Mouse (Mus musculus) kidney, adult 2 months (tissue): ENCODE data around the gene Tbx2. TPM values are rescaled to one million over a fixed set of nuclear protein-coding genes. Genes with fewer than 3 reads are reported as not detected.

Experiments used
- DNase-seq: peaks from one replicate; pipeline ENCODE4 v3.0.0; 2021
- H3K27ac ChIP-seq: fragments of 200-500 bp; 2 replicates; pipeline ENCODE4 v1.5.1; 2012; ENCODE audit warnings: low read depth, low read length, control low read depth, inconsistent platforms; ENCODE audit not compliant: insufficient read depth
- H3K27me3 ChIP-seq: fragments of 200-500 bp; replicated peaks from 2 replicates; pipeline ENCODE4 v1.6.1; 2012; ENCODE audit warnings: mild to moderate bottlenecking, moderate library complexity, low read length, inconsistent platforms; ENCODE audit not compliant: control insufficient read depth, insufficient read depth
- H3K36me3 ChIP-seq: fragments of 200-500 bp; 2 replicates; pipeline ENCODE4 v1.6.1; 2012; ENCODE audit warnings: mild to moderate bottlenecking, moderate library complexity, low read length, inconsistent platforms; ENCODE audit not compliant: control insufficient read depth, insufficient read depth
- H3K4me1 ChIP-seq: fragments of 200-500 bp; 2 replicates; pipeline ENCODE4 v1.6.1; 2011; ENCODE audit warnings: low read length; ENCODE audit not compliant: control insufficient read depth, insufficient read depth
- H3K4me3 ChIP-seq: fragments of 200-500 bp; 2 replicates; pipeline ENCODE4 v1.5.1; 2011; ENCODE audit warnings: mild to moderate bottlenecking, low read depth, low read length, control low read depth; ENCODE audit not compliant: insufficient read depth
- CTCF ChIP-seq: fragments of 200-500 bp; conservative IDR thresholded peaks from 2 replicates; pipeline ENCODE4 v1.5.1; 2011; ENCODE audit warnings: low read depth, mild to moderate bottlenecking, control low read depth, low read length, moderate library complexity, mixed read lengths; ENCODE audit not compliant: insufficient read depth, insufficient read length
- POLR2A ChIP-seq: fragments of 200-500 bp; IDR thresholded peaks from one replicate; pipeline ENCODE4 v1.6.1; 2011; ENCODE audit warnings: low read depth, low read length, control low read depth
- WGBS: fragments of 180-500 bp; shearing (Covaris S2); methylation state at CpG from one replicate; pipeline ENCODE4 v1.1.7; 2018; 5-methylcytosine and 5-hydroxymethylcytosine counted together
- polyA plus RNA-seq: library from polyadenylated mRNA; depleted of rRNA; stranded (reverse); fragments of >200 nt; gene quantifications from 2 replicates; pipeline ENCODE4 v1.2.3, GENCODE M21; 2012; rRNA removed

Gene Tbx2
- polyA plus RNA-seq, result 58.5 and 66.9 TPM in 2 replicates

DNA sequence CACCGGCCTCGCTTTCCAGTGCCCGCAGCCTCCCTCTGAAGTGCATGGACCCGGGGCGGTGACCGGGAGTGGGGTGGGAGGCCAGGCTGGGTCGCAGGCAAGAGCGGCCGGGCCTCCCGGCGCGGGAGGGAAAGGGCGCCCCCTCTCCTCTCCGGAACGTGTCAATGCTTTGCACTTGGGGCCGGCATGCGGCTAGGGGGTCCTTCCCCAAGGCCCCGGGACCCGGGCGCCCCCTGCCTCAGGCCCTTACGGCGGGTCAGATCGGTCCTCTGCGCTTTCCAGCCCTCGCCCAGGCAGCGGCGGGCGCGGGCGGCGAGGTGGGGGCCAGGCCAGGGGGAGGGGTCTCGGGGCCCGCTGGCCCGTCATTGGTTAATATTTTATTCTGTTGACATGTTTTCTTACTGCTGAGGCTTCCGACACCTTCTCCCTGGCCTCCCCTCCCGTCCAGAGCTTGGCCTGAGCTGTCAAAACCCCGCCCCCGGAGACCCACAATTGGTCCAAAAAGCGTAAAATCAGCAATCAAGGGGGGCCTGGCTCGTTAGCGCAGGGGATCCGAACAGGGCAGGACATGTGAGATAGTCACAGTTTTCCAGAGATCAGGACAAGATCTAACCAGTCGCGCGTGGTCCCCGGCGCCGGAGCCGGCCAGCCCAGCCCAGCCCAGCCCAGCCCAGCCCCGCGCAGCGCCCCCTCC is at the start of gene Tbx2:
Gene Tbx2, plus strand, starts transcription at position 321 of the 694 bp plus-strand sequence.
- peak; percentile 97 for DNase-seq
- TF ChIP-seq POLR2A, result peak; percentile 90
- no peak for TF ChIP-seq CTCF
- Histone ChIP-seq H3K27me3 (no peaks in the 10 kb centered on the region), H3K4me1 (peaks cover 6% of the 10 kb centered on the region; the same call in 1 of the 2 replicates), H3K4me3 (peak within 1 kb of the TSS; percentile 81), H3K27ac (peak within 1 kb of the TSS; percentile 90), H3K36me3 (no peaks in the 10 kb centered on the region; the same call in 1 of the 2 replicates)
- WGBS, result 2% methylated on average over 52 of the region's 52 CpGs

DNA sequence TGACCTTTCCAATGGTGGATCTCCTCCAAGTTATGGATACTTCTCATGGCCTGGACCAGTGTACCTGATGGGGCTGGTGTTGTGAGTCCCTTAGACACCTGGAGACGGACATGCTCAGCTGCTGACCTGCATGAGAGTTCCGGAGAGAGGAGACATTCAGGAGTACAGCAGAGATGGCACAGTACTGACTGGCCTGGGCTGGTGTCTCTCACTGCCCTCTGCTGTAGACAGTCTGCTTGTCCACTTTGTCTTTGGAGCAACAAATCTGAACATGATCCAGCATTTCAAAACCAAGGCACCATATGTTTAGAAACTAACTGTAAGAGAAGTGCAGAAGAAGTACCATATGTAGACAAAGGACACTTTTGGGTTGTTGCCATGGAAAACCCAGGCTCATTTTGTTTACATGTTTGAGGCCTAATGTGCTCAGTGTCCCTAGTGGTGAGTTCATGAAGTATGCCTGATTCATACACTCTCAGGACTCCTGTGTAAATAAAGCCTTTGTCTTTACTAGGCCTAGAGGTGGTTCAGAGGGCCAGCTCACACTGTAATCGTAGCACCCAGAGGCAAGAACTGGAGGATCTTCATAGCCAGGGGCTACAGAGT is 46.1 kb upstream of the Tbx2 start:
- Histone ChIP-seq H3K27ac (no peak overlapping the region), H3K27me3 (no peaks in the 10 kb centered on the region), H3K4me3 (no peak overlapping the region), H3K36me3 (no peaks in the 10 kb centered on the region), H3K4me1 (peaks cover 6% of the 10 kb centered on the region; the same call in 1 of the 2 replicates)
- DNase-seq, result peak; percentile 31
- TF ChIP-seq POLR2A (no peak), CTCF (peak; percentile 37; the same call in 1 of the 2 replicates)
- 89% methylated on average over 3 of the region's 3 CpGs for whole genome bisulfite sequencing

DNA sequence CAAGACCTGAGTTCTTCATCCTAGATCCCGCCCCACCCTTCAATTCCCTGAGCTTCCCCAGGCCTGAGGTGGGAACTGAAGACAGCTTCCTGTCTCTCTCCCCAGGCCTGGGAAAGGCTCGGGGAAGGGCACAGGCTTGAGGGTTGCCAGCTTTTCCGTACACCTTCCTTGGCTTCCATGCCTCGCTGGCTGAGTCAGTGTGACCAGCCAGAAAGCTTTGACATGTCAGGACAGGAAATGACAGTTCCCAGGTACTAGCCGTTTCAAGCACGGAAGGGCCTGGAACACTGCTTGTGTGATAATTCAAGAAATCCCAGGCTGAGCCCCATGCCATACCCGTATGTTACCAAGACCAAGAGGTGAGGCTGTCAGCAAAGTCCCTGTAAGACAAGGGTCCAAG is 42.6 kb upstream of the Tbx2 start:
- peaks cover 12% of the 10 kb centered on the region; the same call in 1 of the 2 replicates for H3K4me1 ChIP-seq
- no peak overlapping the region for H3K27ac ChIP-seq
- H3K36me3 ChIP-seq, result no peaks in the 10 kb centered on the region
- H3K27me3 ChIP-seq, result no peaks in the 10 kb centered on the region
- H3K4me3 ChIP-seq, result no peak overlapping the region
- no peak for TF ChIP-seq CTCF
- TF ChIP-seq POLR2A, result no peak
- WGBS, result 80% methylated on average over 7 of the region's 7 CpGs
- no peak for DNase-seq

DNA sequence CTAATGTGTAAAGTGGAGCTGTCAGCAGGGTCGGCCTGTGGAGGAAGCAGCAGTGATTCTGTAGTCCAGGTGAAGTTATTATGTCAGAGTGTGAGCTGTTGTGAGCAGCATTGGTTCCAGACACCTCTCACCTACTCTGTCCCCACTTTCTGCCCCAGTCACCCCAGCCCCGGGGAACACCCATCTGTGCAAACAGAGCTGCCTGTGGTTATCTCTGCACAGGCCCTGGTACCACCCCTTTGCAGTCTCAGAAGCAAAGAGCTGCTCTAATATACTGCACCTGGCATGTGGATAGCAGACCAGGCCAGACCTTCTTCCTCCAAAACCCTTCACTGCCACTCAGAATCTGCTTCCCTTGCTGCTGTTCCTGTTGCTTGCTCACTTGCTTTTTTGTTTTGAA is 42.1 kb upstream of the Tbx2 start:
- Histone ChIP-seq H3K27ac (no peak overlapping the region), H3K4me3 (no peak overlapping the region), H3K27me3 (no peaks in the 10 kb centered on the region), H3K4me1 (peaks cover 12% of the 10 kb centered on the region; the same call in 1 of the 2 replicates), H3K36me3 (no peaks in the 10 kb centered on the region)
- WGBS, result 83% methylated on average over 2 of the region's 2 CpGs
- no peak for DNase-seq
- TF ChIP-seq CTCF (no peak), POLR2A (no peak)

DNA sequence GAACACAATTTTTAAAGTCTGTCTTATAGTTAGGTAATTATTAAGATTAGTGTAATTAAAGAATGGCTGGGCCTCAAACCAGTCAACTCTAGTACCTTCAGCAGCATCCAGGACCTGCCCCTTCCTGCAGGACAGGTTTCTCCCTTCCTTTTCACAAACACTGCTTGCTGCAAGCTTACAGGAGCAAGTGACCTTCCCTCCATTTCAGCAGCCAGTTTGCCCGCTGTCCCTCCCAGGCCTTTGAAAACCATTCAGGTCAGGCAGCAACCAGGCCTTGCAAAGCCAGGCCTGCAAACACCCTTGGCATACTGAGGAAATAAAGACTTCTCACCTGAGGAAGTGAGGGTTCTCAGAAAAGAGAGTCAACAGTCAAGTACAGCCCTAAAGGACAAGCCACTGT is 41.1 kb upstream of the Tbx2 start:
- no peak overlapping the region for H3K4me3 ChIP-seq
- H3K27ac ChIP-seq, result peak overlapping the region; percentile 54; the same call in 1 of the 2 replicates
- H3K4me1 ChIP-seq, result peaks cover 12% of the 10 kb centered on the region; the same call in 1 of the 2 replicates
- WGBS, result 70% methylated on average over 1 of the region's 1 CpGs
- DNase-seq, result peak; percentile 36
- no peaks in the 10 kb centered on the region for H3K36me3 ChIP-seq
- no peaks in the 10 kb centered on the region for H3K27me3 ChIP-seq
- TF ChIP-seq POLR2A (no peak), CTCF (no peak)

DNA sequence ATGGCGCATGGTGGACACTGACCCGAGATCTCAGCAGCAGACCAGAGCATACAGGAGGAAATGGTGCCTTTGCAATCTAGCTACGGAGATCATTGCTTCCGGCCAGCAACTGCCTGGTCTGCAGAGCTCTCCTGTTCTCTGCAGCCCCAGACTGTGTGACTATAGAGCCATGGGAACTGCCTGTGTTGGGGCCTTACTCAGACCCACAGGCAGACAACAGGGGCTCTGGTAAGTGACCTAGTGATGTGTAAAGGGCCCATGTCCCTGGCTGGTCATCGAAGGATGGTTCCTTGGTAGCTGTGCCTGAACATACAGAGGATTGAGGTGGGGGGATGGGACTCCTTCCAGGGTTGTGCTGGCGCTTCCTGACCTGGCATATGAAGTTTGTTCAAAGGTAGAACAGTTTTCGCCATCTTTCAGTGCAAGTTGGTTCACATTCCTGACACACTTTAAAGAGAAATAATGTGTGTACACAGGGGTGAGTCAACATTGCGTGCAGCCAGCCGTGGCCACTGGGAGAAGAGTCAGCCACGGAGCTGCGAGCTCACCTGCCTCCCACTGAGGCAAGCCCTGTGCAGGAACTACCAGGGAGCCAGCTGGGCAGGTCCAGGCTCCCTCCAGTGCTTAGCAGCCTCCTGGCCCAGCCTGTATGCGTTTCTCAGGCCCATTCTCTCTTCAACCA is 39.7 kb upstream of the Tbx2 start:
- no peak for TF ChIP-seq POLR2A
- TF ChIP-seq CTCF, result 0 out of 2 replicates have a peak, but pooled peaks have one; percentile 0
- no peaks in the 10 kb centered on the region for H3K36me3 ChIP-seq
- peak; percentile 36 for DNase-seq
- H3K4me3 ChIP-seq, result no peak overlapping the region
- 51% methylated on average over 12 of the region's 12 CpGs for WGBS
- peaks cover 12% of the 10 kb centered on the region; the same call in 1 of the 2 replicates for H3K4me1 ChIP-seq
- H3K27ac ChIP-seq, result no peak overlapping the region; the same call in 1 of the 2 replicates
- no peaks in the 10 kb centered on the region for H3K27me3 ChIP-seq
